Mouse (Mus musculus): ENCODE measurements around the gene Focad. TPM values are rescaled to one million over a fixed set of nuclear protein-coding genes. Genes with fewer than 3 reads are reported as not detected.

Gene Focad
- polyA plus RNA-seq (2012; rRNA removed), result 2.1 and 2.5 TPM in 2 replicates

DNA sequence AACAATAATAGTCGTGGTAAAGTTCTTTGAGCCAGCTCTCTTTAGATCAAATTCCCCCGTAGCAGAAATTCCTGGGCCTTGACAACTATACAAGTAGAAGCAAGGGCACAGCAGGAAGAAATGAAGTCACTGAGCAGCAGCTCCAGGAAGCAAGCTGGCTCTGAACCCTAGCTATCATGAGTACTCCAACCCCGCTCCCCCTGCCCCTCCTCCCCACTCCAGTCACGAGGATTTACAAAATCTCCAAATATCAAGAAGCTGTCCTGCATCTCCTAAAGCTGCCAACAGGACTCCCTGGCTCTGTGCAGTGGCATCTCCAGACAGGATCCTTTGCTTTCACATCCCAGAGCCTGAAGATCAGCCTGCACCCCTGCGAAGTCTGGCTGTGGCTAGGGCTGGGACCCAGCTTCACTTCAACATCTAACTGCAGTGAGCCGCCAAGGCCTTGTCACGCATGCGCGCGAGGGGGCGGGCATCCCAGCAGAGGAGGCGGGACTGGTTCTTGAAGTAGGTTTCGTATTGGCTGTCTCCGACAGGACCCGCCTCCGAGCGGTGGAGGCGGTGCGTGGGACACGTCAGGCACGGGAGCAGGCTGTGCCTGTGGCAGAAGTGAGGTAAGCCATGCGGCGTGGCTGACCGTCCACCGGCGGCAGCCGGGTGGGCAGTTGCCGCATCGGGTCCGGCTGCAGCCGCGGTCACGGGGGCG lies at the start of gene Focad:
TSS of gene Focad (plus strand) at position 568 of the 706 bp plus-strand sequence.

GRCm38 (mm10) chr4:88438326-88438989 lies 344.0 kb downstream of the Focad start, which contains the start of gene Hacd4:
Hacd4 (minus strand) TSS chr4:88438928.

Other genes starting within 250 kb of the Focad start
- 9.6 and 10.7 TPM in 2 replicates for gene Mllt3, start 61.3 kb upstream of the Focad start, polyA plus RNA-seq (2012; rRNA removed)